Mouse (Mus musculus) liver, embryonic 14.5 days (tissue): ENCODE results near the gene Lrfn2.

ENCODE experiments used
- CTCF ChIP-seq: IDR thresholded peaks from 2 replicates; pipeline ENCODE4 v1.5.1; 2016; ENCODE audit warnings: antibody characterized with exemption, low read depth, control low read depth
- EP300 ChIP-seq: IDR thresholded peaks from 2 replicates; pipeline ENCODE4 v1.6.1; 2016; ENCODE audit warnings: antibody characterized with exemption, low read depth

DNA sequence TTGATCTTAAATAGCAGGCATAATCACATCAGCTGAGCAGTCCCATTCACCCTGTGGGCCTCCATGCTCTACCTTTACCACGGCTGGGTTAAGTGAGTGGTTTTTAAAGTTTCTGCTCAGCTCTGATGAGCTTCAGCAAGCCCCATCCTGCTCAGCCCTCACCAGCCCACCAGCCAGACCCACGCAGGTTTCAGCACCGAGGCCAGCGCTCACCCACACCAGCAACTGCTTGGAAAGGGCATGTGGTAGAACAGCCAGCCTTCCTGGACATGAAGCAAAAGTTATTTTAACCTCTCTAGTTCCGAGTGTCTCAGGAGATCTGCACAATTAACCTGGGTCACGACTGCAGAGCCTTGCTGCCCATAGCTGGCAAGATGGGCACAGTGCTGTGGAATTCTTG, 18.7 kb upstream of the Lrfn2 start:
- TF ChIP-seq CTCF (no peak), EP300 (no peak)
